Mouse (Mus musculus) 3134 (cell line): ENCODE data around the gene Hbb-bs.
"Not testable (repeated sequence)": the region's sequence is repeated elsewhere in the genome, so short reads cannot be mapped to it uniquely, and the experiment has no call there.

Experiments
- DNase-seq: peaks from one replicate; pipeline ENCODE4 v3.0.0-alpha.2; 2011; ENCODE audit warnings: low spot score; ENCODE audit not compliant: insufficient read length; ENCODE audit errors: extremely low read depth

The Hbb-bs gene

GRCm38 (mm10) chr7:103827808-103828207 is at the start of gene Hbb-bs:
Gene Hbb-bs (minus strand): TSS chr7:103828096.
- DNase-seq, result no peak

- no peak for DNase-seq
These were observed 49.2 kb upstream of the Hbb-bs start for GRCm38 (mm10) chr7:103877093-103877492.

- DNase-seq, result no peak
These were observed 46.6 kb upstream of the Hbb-bs start for GRCm38 (mm10) chr7:103874451-103874850.

- DNase-seq, result no peak
These were observed 45.2 kb upstream of the Hbb-bs start for GRCm38 (mm10) chr7:103873064-103873463.

GRCm38 (mm10) chr7:103870667-103871066 is 42.8 kb upstream of the Hbb-bs start:
- no peak for DNase-seq

- no peak for DNase-seq
These were observed 37.8 kb upstream of the Hbb-bs start for GRCm38 (mm10) chr7:103865716-103866115.

- DNase-seq, result no peak
These were observed 33.6 kb upstream of the Hbb-bs start for GRCm38 (mm10) chr7:103861531-103861930.

GRCm38 (mm10) chr7:103860855-103861254 is 33.0 kb upstream of the Hbb-bs start:
- peak; percentile 60 for DNase-seq

- no peak for DNase-seq
These were observed 31.2 kb upstream of the Hbb-bs start for GRCm38 (mm10) chr7:103859076-103859475.

- DNase-seq, result no peak
These were observed 26.8 kb upstream of the Hbb-bs start for GRCm38 (mm10) chr7:103854669-103855068.

- no peak for DNase-seq
These were observed 25.2 kb upstream of the Hbb-bs start, which contains the start of gene Hbb-y for GRCm38 (mm10) chr7:103853090-103853489. Gene Hbb-y (minus strand): TSS chr7:103853216.

- DNase-seq, result no peak
These were observed 16.8 kb upstream of the Hbb-bs start for GRCm38 (mm10) chr7:103844525-103845325.

GRCm38 (mm10) chr7:103843034-103843433 is 15.1 kb upstream of the Hbb-bs start, which contains the start of gene Hbb-bh1:
Gene Hbb-bh1 (minus strand): TSS chr7:103843164.
- no peak for DNase-seq

- DNase-seq, result no peak
These were observed 12.4 kb upstream of the Hbb-bs start, which contains the start of gene Hbb-bh2 for GRCm38 (mm10) chr7:103840268-103840667. Gene Hbb-bh2 (minus strand): TSS chr7:103840520.

GRCm38 (mm10) chr7:103827139-103827538 is 757 bp downstream of the Hbb-bs start:
- DNase-seq, result not testable (repeated sequence)

GRCm38 (mm10) chr7:103826255-103826887 is 1.5 kb downstream of the Hbb-bs start:
- no peak for DNase-seq

- no peak for DNase-seq
These were observed 2.2 kb downstream of the Hbb-bs start for GRCm38 (mm10) chr7:103825536-103826254.

- no peak for DNase-seq
These were observed 3.3 kb downstream of the Hbb-bs start for GRCm38 (mm10) chr7:103824597-103824996.

GRCm38 (mm10) chr7:103815085-103815484 is 12.8 kb downstream of the Hbb-bs start:
- DNase-seq, result not testable (repeated sequence)

GRCm38 (mm10) chr7:103813766-103814165 is 14.1 kb downstream of the Hbb-bs start, which contains the start of gene Hbb-bt:
Gene Hbb-bt (minus strand): TSS chr7:103813996.
- no peak for DNase-seq

GRCm38 (mm10) chr7:103813152-103813551 is 14.7 kb downstream of the Hbb-bs start:
- not testable (repeated sequence) for DNase-seq
